Mouse (Mus musculus): Measurements from ENCODE around the gene Tekt1. TPM values are rescaled to one million over a fixed set of nuclear protein-coding genes. Genes with fewer than 3 reads are reported as not detected.

The Tekt1 gene
- total and polyA plus RNA-seq, 3 experiments: 0.08 TPM; not detected in 2

GRCm38 (mm10) chr11:72311355-72312001 is 50.8 kb downstream of the Tekt1 start:
- Histone ChIP-seq H3K4me1 (ENCODE audit: control insufficient read depth in 1 of 2, insufficient read depth in 2 of 2) (peaks cover 0 to 10% of the 10 kb centered on the region in 2 experiments; a peak in 2 of 4 replicates), H3K36me3 (replicated peaks in 1 of 2; ENCODE audit: control insufficient read depth in 1 of 2, insufficient read depth in 1 of 2, low read length in 1 of 2) (peaks cover 0 to 27% of the 10 kb centered on the region in 2 experiments), H3K27ac (ENCODE audit: insufficient read depth, low read depth) (no peak overlapping the region), H3K9ac (ENCODE audit: insufficient read depth, low read depth) (no peak overlapping the region), H3K4me3 (replicated peaks in 1 of 3; ENCODE audit: low read depth in 2 of 3, low read length in 2 of 3, poor library complexity in 1 of 3) (no peak overlapping the region), H3K79me2 (replicated peaks; ENCODE audit: control insufficient read depth, extremely low read depth, insufficient read depth, poor library complexity, severe bottlenecking) (no peaks in the 10 kb centered on the region), H3K4me2 (ENCODE audit: insufficient read depth, low read depth, poor library complexity, severe bottlenecking) (no peak overlapping the region), H3K27me3 (replicated peaks) (no peaks in the 10 kb centered on the region), H3K9me3 (replicated peaks; ENCODE audit: low read length) (no peaks in the 10 kb centered on the region)
- no peak for DNase-seq (ENCODE audit: extremely low read depth)
- TF ChIP-seq ZC3H11A (IDR thresholded peaks at IDR 0.05; ENCODE audit: low read depth, low read length) (no peak), ETS1 (conservative IDR thresholded peaks at IDR 0.05; ENCODE audit: low read depth, low read length) (no peak), USF1 (IDR thresholded peaks at IDR 0.05; ENCODE audit: low read depth, low read length) (no peak), UBTF (IDR thresholded peaks at IDR 0.05; ENCODE audit: low read depth, low read length) (no peak), PAX5 (IDR thresholded peaks at IDR 0.05; ENCODE audit: low read length) (no peak), E2F4 (IDR thresholded peaks at IDR 0.05; ENCODE audit: insufficient replicate concordance, low read depth, low read length) (no peak), TBP (conservative IDR thresholded peaks at IDR 0.05; ENCODE audit: low read depth, low read length) (no peak), ZNF384 (IDR thresholded peaks at IDR 0.05; ENCODE audit: low read depth, low read length) (no peak), CTCF (conservative IDR thresholded peaks at IDR 0.05 in 1 of 2, IDR thresholded peaks at IDR 0.05 in 1 of 2; ENCODE audit: low read depth in 2 of 2, low read length in 2 of 2) (no peak), TCF12 (IDR thresholded peaks at IDR 0.05; ENCODE audit: low read depth, low read length) (no peak), ELF1 (IDR thresholded peaks at IDR 0.05; ENCODE audit: low read depth, low read length) (no peak), RCOR1 (conservative IDR thresholded peaks at IDR 0.05; ENCODE audit: low read depth, low read length) (no peak), SIN3A (IDR thresholded peaks at IDR 0.05; ENCODE audit: low read length) (no peak)
- dilution Hi-C loops (cut with MboI; ENCODE audit: extremely low pct_ligation_motif_present, extremely low pct_unique_long_range_greater_than_20kb, low sequenced_read_pairs): no loop called here
- in situ Hi-C loops (cut with MboI; ENCODE audit: low pct_ligation_motif_present, low pct_unique_long_range_greater_than_20kb, low sequenced_read_pairs): loop anchor here (10.0 kb wide), 1 partner anchor 87 kb away; no protein-coding TSS in a partner anchor

- Histone ChIP-seq H3K4me2 (ENCODE audit: insufficient read depth, low read depth, poor library complexity, severe bottlenecking) (no peak overlapping the region), H3K4me1 (ENCODE audit: control insufficient read depth in 1 of 2, insufficient read depth in 2 of 2) (peaks cover 0 to 10% of the 10 kb centered on the region in 2 experiments; a peak in 2 of 4 replicates), H3K4me3 (replicated peaks in 1 of 3; ENCODE audit: low read depth in 2 of 3, low read length in 2 of 3, poor library complexity in 1 of 3) (no peak overlapping the region), H3K27ac (ENCODE audit: insufficient read depth, low read depth) (no peak overlapping the region), H3K9ac (ENCODE audit: insufficient read depth, low read depth) (no peak overlapping the region), H3K27me3 (replicated peaks) (no peaks in the 10 kb centered on the region), H3K9me3 (replicated peaks; ENCODE audit: low read length) (no peaks in the 10 kb centered on the region), H3K79me2 (replicated peaks; ENCODE audit: control insufficient read depth, extremely low read depth, insufficient read depth, poor library complexity, severe bottlenecking) (no peaks in the 10 kb centered on the region), H3K36me3 (replicated peaks in 1 of 2; ENCODE audit: control insufficient read depth in 1 of 2, insufficient read depth in 1 of 2, low read length in 1 of 2) (peaks cover 0 to 33% of the 10 kb centered on the region in 2 experiments)
- DNase-seq (ENCODE audit: extremely low read depth): no peak
- in situ Hi-C loops (cut with MboI; ENCODE audit: low pct_ligation_motif_present, low pct_unique_long_range_greater_than_20kb, low sequenced_read_pairs): loop anchor here (10.0 kb wide), 1 partner anchor 86 kb away; no protein-coding TSS in a partner anchor
- dilution Hi-C loops (cut with MboI; ENCODE audit: extremely low pct_ligation_motif_present, extremely low pct_unique_long_range_greater_than_20kb, low sequenced_read_pairs): no loop called here
- TF ChIP-seq CHD2 (IDR thresholded peaks at IDR 0.05; ENCODE audit: low read length) (no peak), TCF12 (IDR thresholded peaks at IDR 0.05; ENCODE audit: low read depth, low read length) (no peak), JUND (conservative IDR thresholded peaks at IDR 0.05; ENCODE audit: low read depth, low read length) (no peak), SMC3 (IDR thresholded peaks at IDR 0.05; ENCODE audit: low read depth, low read length) (no peak), ETS1 (conservative IDR thresholded peaks at IDR 0.05; ENCODE audit: low read depth, low read length) (no peak), USF2 (conservative IDR thresholded peaks at IDR 0.05; ENCODE audit: low read depth, low read length) (no peak), MXI1 (IDR thresholded peaks at IDR 0.05; ENCODE audit: low read depth, low read length) (no peak), NRF1 (IDR thresholded peaks at IDR 0.05; ENCODE audit: low read depth, low read length) (no peak), BHLHE40 (IDR thresholded peaks at IDR 0.05; ENCODE audit: low read depth, low read length) (no peak), ZKSCAN1 (IDR thresholded peaks at IDR 0.05; ENCODE audit: borderline replicate concordance, low read depth, low read length) (no peak), ELF1 (IDR thresholded peaks at IDR 0.05; ENCODE audit: low read depth, low read length) (no peak), RCOR1 (conservative IDR thresholded peaks at IDR 0.05; ENCODE audit: low read depth, low read length) (no peak), ZMIZ1 (IDR thresholded peaks at IDR 0.05; ENCODE audit: low read depth, low read length) (no peak), MAFK (IDR thresholded peaks at IDR 0.05; ENCODE audit: insufficient replicate concordance, low read length) (no peak)
These were observed 51.8 kb downstream of the Tekt1 start for GRCm38 (mm10) chr11:72310491-72310890.

Measured in CH12.LX (cell line).